Mouse (Mus musculus): ENCODE data around the gene Mum1.
A peak's percentile ranks its signal among the peaks of the same experiment; 100 is the strongest.

The Mum1 gene

DNA sequence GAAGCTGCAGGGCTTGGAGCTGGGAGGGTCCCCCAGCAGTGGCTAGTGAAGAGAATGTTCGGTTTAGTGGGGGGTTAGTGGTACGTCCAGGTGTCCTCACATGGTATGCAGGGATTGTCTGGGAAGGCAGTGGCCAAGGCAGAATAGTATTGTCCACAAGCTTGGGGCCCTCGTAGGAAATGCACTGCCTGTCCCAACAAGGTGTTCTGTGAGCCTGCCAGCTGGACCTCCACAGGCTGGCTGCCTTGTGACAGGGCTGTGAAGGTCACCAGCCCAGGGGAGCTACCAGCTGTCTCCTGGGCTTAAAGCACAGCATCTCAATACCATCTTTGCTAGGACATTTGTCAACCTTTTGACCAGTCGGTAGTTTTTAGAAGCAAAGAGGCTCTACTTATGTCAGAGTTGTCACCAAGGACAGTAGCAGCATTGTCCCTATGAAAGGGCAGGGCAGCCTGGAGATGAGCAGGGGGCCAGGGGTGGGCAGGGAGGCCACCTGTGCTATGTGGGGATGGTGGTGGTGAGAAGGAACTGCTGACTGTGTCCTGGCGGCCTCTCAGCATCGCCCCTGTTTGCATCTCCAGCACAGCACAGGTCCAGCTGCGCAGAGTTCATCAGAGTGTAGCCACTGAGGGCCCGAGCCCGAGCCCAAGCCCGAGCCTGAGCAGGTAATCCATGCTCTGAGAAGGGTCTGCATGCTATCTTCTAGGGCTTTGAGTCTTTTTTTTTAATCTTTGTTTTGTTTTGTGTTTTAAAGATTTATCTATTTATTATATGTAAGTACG, 26.4 kb downstream of the Mum1 start:
- DNase-seq = no peak

DNA sequence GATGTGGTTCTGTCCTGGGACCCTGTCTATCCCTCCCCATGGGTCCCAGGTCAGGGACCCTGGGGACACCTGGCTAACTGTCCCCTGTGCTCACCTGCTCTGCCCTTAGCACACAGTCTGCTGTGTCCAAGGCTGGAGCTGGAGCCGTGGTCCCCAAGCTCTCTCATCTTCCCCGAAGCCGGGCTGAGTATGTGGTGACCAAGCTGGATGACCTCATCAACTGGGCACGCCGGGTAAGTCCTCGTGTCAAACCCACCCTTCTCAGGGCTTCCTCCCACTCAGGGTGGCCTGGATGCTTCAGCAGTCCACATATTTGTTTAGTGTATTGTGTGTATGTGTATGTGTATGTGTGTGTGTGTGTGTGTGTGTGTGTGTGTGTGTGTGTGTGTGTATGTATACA, 27.3 kb downstream of the Mum1 start:
- DNase-seq = no peak

DNA sequence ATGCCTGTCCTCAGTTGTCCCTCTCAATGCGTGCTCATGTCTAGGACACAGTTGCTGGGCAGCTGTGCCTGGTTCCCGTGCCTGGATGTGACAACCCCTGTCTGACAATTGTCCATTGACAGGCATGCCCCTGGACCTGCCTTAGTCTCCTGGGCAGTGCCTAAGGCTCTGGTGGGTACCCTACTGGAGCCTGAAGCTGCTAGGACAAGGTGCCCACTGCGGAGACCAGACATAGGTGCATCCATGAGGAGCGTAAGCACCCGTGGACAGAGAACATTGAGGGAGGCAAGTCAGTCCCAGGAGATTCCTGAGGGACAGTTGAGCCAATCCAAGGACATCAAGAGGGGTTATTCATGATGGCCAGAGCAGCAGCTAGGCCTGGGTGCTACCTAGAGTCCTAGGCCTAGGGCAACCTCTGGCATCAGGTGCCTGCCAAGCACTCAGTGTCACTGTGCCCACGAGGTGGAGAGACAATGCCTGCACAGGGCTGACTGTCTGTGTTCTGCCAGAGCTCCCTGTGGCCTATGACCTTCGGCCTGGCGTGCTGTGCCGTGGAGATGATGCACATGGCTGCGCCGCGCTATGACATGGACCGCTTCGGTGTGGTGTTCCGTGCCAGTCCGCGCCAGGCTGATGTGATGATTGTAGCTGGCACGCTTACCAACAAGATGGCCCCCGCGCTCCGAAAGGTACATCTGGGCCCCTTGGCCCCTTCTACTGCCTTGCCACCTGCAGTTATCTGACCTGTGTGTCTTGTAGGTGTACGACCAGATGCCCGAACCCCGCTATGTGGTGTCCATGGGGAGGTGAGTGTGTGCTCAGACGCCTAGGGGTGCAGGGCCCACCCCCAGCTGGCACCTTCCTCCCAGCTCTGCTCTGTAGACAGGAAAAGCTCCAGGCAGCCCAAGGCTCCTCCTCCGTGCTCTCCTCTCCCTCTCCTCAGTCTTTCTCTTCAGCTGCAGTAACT, 28.4 kb downstream of the Mum1 start:
- DNase-seq = no peak

DNA sequence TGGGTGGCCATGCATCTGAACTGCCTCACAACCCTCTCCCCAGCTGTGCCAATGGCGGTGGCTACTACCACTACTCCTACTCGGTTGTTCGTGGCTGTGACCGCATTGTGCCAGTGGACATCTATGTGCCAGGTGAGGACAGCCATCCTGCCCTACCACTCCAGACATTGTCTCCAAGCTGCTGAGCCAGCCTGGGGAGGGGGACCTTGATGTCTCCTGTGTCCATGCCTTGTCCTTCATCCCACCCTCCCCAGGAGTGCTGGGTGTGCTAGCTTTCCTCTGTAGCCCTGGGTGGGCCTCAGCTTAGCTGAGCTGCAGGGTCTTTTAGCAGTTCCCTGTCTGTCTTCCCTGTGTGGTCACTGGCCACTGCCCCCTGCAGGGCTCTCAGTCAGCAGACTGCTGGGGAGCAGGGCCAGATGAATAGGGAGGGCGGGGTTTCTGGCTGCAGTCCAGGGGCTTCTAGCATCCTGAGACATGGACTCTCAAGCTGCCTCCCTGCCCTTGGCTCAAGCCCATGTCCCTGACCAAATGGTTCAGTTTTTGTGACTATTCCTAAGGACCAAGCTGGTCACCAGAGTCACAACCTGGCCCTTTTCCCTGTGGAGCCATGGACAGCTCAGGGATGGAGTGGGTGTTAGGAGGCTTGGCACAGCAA, 29.8 kb downstream of the Mum1 start:
- DNase-seq = peak; percentile 53

DNA sequence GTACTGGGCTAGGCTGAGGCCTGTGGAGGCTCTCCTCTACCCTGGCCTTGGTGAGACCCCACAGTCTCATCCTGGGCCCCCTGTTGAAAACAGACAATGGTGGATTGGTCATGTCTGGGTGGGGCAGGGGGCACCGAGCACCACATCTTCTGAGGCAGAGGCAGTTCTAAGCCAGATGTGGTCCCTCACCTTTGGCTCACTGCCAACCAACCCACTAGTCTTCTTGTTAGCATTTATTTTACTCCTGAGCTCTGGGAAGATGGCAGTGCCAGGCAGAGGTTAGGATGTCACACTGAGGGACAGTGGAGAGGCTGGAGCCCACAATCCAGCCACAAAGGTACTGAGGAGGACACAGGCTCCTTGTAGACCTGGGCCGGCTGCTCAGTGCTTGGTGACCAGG, 31.7 kb downstream of the Mum1 start:
- no peak for DNase-seq

DNA sequence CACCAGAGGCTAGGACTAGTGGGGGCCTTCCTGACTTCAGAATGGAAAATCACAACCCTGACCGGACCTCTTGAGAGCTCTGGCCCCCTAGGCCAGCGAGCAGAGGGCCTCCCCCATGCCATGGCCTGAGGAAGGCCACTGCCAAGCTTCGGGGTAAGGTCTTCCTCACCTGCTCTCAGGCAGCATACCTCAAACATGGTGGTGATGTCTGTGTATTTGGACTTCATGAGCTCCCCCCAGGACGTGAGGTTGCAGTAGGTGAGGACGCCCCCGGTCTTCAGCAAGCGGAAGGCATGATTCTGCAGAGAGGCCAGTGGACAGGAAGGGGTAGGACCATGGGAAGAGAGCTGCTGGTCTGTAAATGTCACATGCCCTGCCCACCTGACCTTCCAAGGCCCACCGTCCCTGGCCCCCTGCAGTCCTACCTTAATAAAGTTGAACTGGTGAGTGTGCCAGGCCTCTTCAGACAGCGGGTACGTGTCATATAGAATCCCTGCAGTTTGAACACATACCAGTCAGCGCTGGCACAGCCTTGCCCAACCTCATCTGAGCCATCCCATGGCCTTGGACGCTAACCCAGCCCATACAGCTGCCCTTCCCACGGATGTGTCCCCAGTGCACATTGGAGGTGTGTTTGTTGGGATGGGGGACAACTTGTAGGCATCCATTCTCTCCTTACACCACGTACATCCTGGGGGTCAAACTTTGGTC, 32.7 kb downstream of the Mum1 start:
- no peak for DNase-seq

DNA sequence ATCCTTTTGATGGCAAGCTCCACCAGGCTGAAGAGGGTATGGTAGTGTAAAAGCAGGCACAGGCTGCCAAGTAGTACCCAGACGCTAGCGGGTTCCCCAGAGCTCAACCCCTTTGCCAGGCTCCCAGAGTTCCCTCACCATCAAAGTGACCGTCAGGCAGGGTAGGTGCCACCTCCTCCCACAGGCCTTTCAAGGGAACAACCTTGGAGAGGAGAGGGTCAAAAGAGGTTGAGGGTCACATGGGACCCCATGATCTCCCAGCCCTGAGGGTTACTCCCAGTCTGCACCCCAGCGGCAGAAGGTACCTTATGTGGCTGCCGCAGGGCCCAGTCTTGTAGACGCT, 33.2 kb downstream of the Mum1 start:
- no peak for DNase-seq

DNA sequence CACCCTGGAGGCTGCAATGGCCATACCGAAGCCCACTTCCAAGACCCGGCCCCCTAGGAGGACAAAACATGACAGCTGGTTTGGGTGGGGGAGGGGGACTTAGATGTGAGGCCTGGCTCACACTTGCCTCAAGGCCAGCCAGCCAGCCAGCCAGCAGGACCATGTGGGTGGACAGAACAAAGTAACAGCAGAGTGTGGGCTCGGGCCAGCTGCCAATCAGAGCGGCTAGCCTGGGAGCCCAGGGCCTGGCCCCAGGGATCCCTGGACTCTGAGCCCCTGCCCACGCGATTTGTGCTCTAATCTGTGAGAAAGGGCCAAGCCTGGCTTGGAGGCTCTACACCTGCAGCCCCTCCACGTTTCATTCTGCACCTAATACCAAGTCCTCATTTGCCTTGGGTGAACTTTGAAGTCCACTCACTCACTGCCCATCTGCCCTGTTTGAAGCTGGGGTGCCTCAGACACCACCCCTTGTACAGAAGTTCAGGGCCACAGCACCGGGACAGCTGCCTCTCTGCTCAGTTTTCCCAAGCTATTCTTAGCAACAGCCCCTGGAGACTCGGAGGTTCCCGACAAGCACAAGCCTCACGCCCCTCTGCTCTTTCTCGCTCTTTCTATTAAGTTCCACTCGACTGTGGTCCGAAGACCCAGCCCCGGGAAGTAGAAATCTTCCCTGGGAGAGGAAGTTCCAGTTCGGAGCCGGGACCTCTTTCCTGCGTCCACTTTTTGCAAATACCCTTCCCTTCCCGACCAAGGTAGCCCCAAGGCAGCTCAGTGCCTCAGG, 33.8 kb downstream of the Mum1 start:
- DNase-seq = peak; percentile 84

DNA sequence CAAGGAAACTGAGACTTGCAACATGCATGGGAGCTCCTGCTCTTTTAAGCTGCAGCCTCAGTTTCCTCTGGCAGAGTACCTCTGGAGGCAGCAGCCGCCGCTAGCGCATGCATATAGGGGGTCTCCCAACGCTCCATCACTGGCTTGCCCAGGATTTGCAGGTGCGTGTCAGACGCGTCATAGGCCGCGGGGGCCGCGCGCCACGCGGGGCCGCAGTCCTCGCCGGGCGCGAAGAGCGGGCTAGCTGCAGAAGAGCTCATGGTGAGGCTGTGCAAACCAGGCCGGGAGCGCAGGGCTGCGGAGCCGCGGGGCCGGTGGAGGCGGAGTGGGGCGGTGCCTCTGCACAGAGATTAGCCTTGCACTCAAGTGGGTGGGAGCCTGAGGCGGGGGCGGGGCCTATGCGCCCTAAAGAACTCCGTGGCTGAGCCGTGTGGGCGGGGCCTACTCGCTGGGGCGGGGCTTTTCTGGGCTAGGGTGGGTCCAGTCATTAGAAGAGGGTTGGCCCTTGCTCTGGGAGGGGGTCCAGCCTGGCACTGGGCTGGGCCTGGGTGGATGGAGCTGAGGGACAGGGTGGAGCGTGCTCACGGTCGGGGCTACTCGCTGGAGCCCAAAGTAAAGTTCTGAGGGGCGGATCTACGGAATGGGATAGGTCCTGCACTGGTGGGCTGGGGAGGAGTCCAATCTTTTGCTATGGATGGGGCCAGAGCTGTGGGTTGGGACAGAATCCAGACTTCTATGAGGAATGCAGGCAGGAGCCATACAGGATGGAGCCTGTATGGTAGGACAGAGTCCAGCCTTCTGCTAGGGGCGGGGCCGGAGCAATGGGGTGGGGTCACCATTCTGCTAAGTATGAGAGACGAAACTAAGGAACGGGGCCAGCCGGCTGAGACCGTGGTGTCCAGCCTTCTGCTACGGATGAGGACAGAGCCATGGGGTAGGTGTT, 34.7 kb downstream of the Mum1 start, which contains the start of the genes Gamt and Dazap1:
TSS of gene Gamt (minus strand) at position 371 of the 943 bp plus-strand sequence.
TSS of gene Dazap1 (plus strand) at position 845 of the 943 bp plus-strand sequence.
- DNase-seq = peak; percentile 99

DNA sequence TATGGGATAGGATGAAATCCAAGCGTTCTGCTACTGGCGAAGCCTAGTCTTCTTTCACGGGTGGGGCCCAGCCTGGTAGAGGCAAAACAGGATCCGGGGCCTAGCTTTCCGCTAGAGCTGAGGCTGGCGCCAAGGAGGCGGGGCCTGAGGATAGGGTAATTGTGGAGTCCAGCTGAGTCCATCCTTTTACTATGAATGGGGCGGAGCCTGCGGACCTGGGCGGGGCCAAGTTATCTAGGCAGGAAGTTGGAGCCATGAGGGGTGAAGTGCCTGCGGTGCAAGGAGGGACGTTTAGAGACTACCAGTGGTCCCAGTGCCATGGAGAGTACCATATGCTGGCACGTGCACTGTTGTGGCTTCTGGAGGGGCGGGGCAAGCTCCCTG, 35.3 kb downstream of the Mum1 start:
- DNase-seq = peak; percentile 99

DNA sequence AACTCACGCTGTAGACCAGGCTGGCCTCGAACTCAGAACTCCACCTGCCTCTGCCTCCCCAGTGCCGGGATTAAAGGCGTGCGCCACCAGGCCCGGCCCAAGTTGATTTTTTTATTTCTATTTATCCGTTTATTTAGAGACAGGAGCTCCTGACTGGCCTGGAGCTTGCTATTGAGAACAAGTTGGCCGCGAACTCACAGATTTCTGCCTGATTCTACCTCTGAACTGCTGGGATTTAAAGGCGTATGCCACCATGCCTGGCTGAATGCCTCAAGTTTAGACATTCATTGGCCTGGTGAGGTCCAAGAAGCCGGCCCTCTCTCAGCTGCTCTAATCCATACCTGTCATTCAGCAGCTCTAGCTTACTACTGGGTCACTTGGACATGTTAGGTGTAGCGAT, 35.9 kb downstream of the Mum1 start:
- DNase-seq = no peak

DNA sequence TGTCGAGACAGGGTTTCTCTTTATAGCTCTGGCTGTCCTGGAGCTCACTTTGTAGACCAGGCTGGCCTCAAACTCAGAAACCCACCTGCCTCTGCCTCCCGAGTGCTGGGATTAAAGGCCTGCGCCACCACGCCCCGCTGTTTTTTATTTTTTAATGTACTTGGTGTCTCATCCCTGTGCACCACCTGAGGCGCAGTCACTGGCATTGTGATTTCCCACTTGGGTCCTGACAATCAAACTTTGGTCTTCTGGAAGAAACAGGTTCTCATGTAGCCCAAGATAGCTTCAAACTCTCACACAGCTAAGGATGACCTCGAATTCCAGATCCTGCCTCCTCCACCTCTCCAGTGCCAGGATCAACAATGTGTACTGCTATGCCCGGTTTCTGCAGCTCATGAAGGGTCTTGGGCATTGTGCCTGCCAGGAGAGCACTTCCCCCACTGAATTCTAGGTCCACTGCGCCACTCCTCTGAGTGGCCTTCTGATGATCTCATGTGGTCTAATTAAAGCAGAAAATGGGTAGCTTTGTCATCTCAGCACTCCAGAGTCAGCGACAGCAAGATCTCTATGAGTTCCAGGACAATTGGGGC, 36.6 kb downstream of the Mum1 start:
- DNase-seq = no peak

DNA sequence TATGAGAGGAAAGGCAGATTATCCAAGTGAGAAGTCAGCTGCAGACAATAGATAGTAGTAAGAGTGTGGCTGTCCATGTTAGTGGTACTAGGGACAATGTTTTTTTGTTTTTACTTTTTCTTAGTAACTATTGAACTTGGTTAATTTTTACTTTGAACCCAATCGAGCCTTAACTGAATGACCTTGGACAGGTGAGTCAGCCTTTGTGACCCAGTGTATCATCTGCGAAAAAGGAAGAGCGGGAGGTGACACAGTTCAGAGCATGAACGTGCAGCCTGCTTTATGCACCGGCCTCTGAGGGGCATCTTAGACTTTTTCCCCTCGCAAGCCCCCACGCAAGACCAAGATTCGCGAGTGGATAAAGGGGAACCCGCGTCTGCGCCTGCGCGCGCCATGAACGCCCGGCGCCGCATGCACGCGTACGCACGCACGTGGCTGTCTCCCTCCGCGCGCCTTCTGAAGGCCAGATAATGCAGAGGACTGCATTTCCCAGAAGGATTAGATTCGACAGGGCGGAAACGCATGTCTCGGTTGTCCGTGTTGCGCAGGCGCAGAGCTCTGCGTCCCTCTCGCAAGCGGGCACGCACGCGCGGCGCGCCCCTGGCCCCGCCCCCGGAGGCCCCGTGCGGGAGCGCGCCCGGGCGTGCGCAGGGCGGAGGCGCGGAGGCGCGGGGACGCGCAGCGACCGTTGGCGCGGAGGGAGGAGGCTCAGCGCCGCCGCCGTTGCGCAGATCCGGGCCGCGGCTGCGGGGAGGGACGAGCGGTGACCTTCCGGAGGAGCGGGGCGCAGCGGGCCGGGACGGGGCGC, 38.3 kb downstream of the Mum1 start:
- peak; percentile 100 for DNase-seq

DNA sequence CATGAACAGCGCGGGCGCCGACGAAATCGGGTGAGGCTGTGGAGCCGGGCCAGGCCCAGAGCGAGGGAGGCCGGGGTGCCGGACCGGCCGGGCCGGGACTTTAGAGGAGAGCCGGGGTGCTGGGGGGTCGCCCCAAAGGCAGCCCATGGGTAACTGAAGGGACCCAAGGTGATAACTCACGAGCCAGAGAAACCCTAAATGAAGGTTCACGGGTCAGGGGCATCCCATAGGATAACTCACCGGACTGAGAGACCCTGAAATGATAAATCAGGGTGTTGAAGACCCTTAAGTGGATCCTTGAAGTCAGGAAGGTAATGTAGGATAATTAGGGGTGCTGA, 38.9 kb downstream of the Mum1 start:
- no peak for DNase-seq

DNA sequence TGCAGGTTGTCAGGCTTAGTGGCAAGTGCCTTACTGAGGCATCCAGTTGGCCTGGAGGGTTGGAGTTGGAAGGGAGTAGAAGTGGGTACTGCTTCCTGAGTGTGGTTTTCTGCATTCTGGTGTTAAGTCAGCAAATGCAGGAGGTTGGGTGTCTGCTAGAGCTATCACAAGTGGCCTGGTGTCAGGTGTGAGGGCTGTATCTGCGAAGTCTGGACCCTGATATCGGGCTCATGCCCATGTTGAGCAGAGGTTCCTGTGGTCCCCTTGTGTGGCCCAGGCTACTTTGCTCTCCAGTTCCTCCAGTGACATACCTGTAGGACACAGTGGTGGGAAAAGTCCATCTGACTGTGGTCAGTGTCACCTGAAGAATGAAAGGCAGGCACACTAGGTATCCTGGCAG, 43.9 kb downstream of the Mum1 start:
- DNase-seq = no peak

DNA sequence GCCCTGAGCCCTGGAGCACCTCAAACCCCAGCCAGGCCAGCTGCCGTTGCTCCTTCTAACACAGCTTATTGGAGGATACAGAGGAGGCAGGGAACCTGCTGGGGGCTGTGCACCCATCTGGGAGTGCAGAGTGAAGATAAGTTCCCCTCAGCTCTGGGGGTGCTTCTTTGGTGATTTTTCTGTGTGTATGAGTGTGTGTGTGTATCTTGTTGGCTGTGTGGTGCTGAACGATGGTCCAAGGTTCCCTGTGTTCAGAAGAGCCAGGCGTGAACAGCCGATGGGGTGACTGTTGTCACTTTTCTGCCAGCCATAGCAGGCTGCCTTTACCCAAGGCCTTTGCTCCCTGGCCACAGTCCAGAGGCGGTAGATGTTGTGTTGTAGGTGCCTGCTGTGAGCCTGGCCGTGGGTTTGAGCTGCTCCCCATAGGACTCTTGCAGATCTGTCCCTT, 44.5 kb downstream of the Mum1 start:
- peak; percentile 61 for DNase-seq

DNA sequence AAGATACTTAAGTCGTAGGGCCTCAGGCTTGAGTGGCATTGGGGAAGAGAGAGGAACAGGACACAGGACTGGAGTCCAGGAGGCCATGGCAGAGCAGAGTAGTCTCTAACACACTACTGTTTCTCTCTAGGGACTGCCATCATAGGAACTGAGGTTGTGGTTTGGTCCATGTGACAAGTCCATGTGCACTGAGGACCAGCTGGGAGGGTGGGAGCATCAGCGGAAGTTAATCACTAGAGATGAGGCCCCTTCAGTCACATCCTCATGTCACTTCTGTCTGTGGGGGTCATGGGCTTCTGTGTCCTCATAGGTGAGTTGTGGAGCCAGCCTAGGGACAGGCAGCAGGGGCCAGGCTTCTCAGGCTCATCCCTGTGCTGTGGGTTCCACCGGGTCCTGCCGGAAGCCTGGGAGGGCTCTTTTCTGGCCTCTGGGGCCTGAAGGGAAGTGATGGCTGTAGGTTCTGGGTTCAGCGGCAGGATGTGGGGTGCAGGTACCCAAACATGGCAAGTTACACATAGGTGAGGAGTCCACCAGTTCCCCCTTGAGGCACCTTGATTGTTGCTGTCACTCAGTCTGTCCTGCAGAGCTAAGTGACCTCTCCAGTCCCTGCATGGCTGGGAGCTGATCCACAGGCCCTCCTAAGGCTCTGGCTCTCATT, 45.1 kb downstream of the Mum1 start:
- no peak for DNase-seq

DNA sequence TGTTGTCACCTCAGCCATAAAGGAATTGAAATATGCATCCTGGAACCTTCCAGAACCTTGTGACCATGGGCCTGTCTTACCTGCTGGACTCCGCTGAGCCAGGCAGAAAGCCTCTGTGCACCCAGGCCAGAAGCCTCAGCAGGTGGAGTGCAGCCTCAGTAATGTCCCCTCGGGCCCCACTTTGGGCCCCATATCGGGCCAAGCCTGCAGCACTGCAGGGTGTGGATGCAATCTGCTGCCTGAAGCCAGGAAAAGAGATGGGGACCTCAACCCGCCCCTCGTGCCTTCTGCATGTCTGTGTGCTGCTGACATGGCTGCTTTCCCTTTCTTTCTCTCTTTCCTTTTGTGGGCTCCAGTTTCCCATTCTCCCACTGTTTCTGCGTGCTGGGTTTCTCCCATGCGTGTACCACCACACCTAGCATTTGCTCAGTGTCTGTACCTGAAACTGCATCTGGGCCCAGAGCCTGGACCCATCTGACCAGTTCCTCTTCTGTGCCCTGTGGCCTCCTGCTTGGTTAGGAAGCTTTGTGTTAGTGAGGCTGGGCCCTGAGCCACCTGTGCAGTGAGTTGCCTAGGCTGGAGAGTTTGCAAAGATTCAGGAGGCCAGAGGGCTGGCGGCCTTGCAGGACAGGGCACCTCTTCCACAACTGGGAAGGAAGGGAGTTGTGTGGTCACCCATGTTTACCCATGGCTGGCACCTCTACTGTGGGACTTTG, 45.8 kb downstream of the Mum1 start:
- DNase-seq = no peak

Data from kidney, postnatal 14 days (tissue).